Mouse (Mus musculus): ENCODE measurements around the gene Chid1.
A peak's percentile ranks its signal among the peaks of the same experiment; 100 is the strongest.
"Not testable (repeated sequence)": the region's sequence is repeated elsewhere in the genome, so short reads cannot be mapped to it uniquely, and the experiment has no call there.

The Chid1 gene

GRCm38 (mm10) chr7:141461521-141462332 lies 77.9 kb downstream of the Chid1 start:
- DNase-seq (ENCODE audit: low spot score in 2 of 2): no peak

- DNase-seq (ENCODE audit: low spot score in 2 of 2): no peak
Observed at GRCm38 (mm10) chr7:141460391-141461113, 79.1 kb downstream of the Chid1 start, which contains the start of gene Cracr2b. Cracr2b (plus strand) TSS chr7:141461094.

- DNase-seq (ENCODE audit: low spot score in 2 of 2): no peak
Observed at GRCm38 (mm10) chr7:141460001-141460390, 79.7 kb downstream of the Chid1 start.

GRCm38 (mm10) chr7:141459301-141459711 lies 80.4 kb downstream of the Chid1 start:
- no peak for DNase-seq (ENCODE audit: low spot score in 2 of 2)

- no peak for DNase-seq (ENCODE audit: low spot score in 2 of 2)
Observed at GRCm38 (mm10) chr7:141458661-141459060, 81.0 kb downstream of the Chid1 start.

GRCm38 (mm10) chr7:141457986-141458660 lies 81.5 kb downstream of the Chid1 start:
- peak; percentile 48 to 69 for DNase-seq (ENCODE audit: low spot score in 2 of 2)

- DNase-seq (ENCODE audit: low spot score in 2 of 2): no peak
Observed at GRCm38 (mm10) chr7:141457236-141457635, 82.4 kb downstream of the Chid1 start.

GRCm38 (mm10) chr7:141456739-141457138 lies 82.9 kb downstream of the Chid1 start:
- no peak for DNase-seq (ENCODE audit: low spot score in 2 of 2)

- DNase-seq (ENCODE audit: low spot score in 2 of 2): peak; percentile 67 to 78
Observed at GRCm38 (mm10) chr7:141455610-141456314, 83.9 kb downstream of the Chid1 start.

- peak; percentile 90 to 92 for DNase-seq (ENCODE audit: low spot score in 2 of 2)
Observed at GRCm38 (mm10) chr7:141454967-141455551, 84.6 kb downstream of the Chid1 start, which contains the start of gene Pnpla2. Pnpla2 (plus strand) TSS chr7:141455198.

GRCm38 (mm10) chr7:141453636-141454035 lies 86.0 kb downstream of the Chid1 start:
- DNase-seq (ENCODE audit: low spot score in 2 of 2): no peak

- no peak for DNase-seq (ENCODE audit: low spot score in 2 of 2)
Observed at GRCm38 (mm10) chr7:141451928-141452327, 87.7 kb downstream of the Chid1 start.

GRCm38 (mm10) chr7:141447110-141447991 lies 92.3 kb downstream of the Chid1 start, which contains the start of gene Rplp2:
Rplp2 (plus strand) TSS chr7:141447370.
- DNase-seq (ENCODE audit: low spot score in 2 of 2): peak; percentile 94

GRCm38 (mm10) chr7:141446374-141446773 lies 93.3 kb downstream of the Chid1 start:
- not testable (repeated sequence) for DNase-seq (ENCODE audit: low spot score in 2 of 2)

GRCm38 (mm10) chr7:141443828-141444237 lies 95.8 kb downstream of the Chid1 start, which contains the start of gene Pidd1:
Pidd1 (minus strand) TSS chr7:141444025.
- no peak for DNase-seq (ENCODE audit: low spot score in 2 of 2)
